Mouse (Mus musculus) thymus, adult 18-20 months (tissue): ENCODE measurements around the gene Camkv.

Source experiments
- DNase-seq, 2 experiments: peaks; one replicate each; pipeline ENCODE4 v3.0.0; 2022; ENCODE audit warnings: mixed read lengths in 2 of 2

Camkv gene

GRCm38 (mm10) chr9:107923956-107924355 lies 11.5 kb upstream of the Camkv start:
- no peak for DNase-seq

GRCm38 (mm10) chr9:107925251-107925650 lies 10.2 kb upstream of the Camkv start:
- DNase-seq, result no peak

GRCm38 (mm10) chr9:107926920-107927420 lies 8.5 kb upstream of the Camkv start:
- DNase-seq, result no peak

GRCm38 (mm10) chr9:107927749-107928148 lies 7.7 kb upstream of the Camkv start:
- no peak for DNase-seq

- DNase-seq, result no peak
Observed at GRCm38 (mm10) chr9:107928169-107928568, 7.3 kb upstream of the Camkv start, which contains the start of gene Actl11. Gene Actl11 (plus strand): TSS chr9:107928469.

GRCm38 (mm10) chr9:107932221-107932620 lies 3.3 kb upstream of the Camkv start:
- DNase-seq, result no peak

GRCm38 (mm10) chr9:107934146-107934545 lies 1.3 kb upstream of the Camkv start:
- no peak for DNase-seq

- peak; percentile 82 for DNase-seq
Observed at GRCm38 (mm10) chr9:107935790-107936214, 328 bp downstream of the Camkv start.

- DNase-seq, result no peak
Observed at GRCm38 (mm10) chr9:107936215-107936822, 845 bp downstream of the Camkv start.

- DNase-seq, result no peak
Observed at GRCm38 (mm10) chr9:107936831-107937230, 1.4 kb downstream of the Camkv start.

GRCm38 (mm10) chr9:107947241-107948194 lies 12.0 kb downstream of the Camkv start:
- DNase-seq, result no peak

GRCm38 (mm10) chr9:107949184-107949921 lies 13.9 kb downstream of the Camkv start:
- no peak for DNase-seq

GRCm38 (mm10) chr9:107949922-107950235 lies 14.4 kb downstream of the Camkv start, which contains the start of gene Traip:
Gene Traip (plus strand): TSS chr9:107950136.
- no peak for DNase-seq

GRCm38 (mm10) chr9:107950460-107951355 lies 15.2 kb downstream of the Camkv start:
- DNase-seq, result peak; percentile 73 to 80

- DNase-seq, result no peak
Observed at GRCm38 (mm10) chr9:107955613-107956289, 20.3 kb downstream of the Camkv start.

GRCm38 (mm10) chr9:107957141-107957540 lies 21.7 kb downstream of the Camkv start:
- no peak for DNase-seq

GRCm38 (mm10) chr9:107959896-107960295 lies 24.4 kb downstream of the Camkv start:
- DNase-seq, result no peak

- no peak for DNase-seq
Observed at GRCm38 (mm10) chr9:107960928-107961327, 25.5 kb downstream of the Camkv start.

- DNase-seq, result no peak
Observed at GRCm38 (mm10) chr9:107961351-107961762, 25.9 kb downstream of the Camkv start.

GRCm38 (mm10) chr9:107961881-107962280 lies 26.4 kb downstream of the Camkv start:
- DNase-seq, result no peak

- no peak for DNase-seq
Observed at GRCm38 (mm10) chr9:107962916-107963315, 27.4 kb downstream of the Camkv start.
